Mouse (Mus musculus) liver, embryonic 15.5 days (tissue): ENCODE measurements around the gene Sept9. TPM values are rescaled to one million over a fixed set of nuclear protein-coding genes. Genes with fewer than 3 reads are reported as not detected.
A peak's percentile ranks its signal among the peaks of the same experiment; 100 is the strongest.
"Not testable (repeated sequence)": the region's sequence is repeated elsewhere in the genome, so short reads cannot be mapped to it uniquely, and the experiment has no call there.

Experiments used
- ATAC-seq: fragments of 200-750 bp; cut with Nextera tagmentation; 2 replicates; pipeline ENCODE4 v1.8.0; 2017; ENCODE audit warnings: moderate number of reproducible peaks, mild to moderate bottlenecking, moderate library complexity; ENCODE audit not compliant: insufficient read depth
- H3K27ac ChIP-seq: fragments of 300-500 bp; sonication (generic); replicated peaks from 2 replicates; pipeline ENCODE4 v1.5.1; 2015; ENCODE audit warnings: mild to moderate bottlenecking, inconsistent platforms
- H3K27me3 ChIP-seq: fragments of 300-500 bp; sonication (generic); 2 replicates; pipeline ENCODE4 v1.6.1; 2015; ENCODE audit warnings: mild to moderate bottlenecking, inconsistent platforms
- H3K36me3 ChIP-seq: fragments of 300-500 bp; sonication (generic); replicated peaks from 2 replicates; pipeline ENCODE4 v1.6.1; 2015; ENCODE audit warnings: moderate library complexity, mild to moderate bottlenecking, inconsistent platforms
- H3K4me1 ChIP-seq: fragments of 300-500 bp; sonication (generic); replicated peaks from 2 replicates; pipeline ENCODE4 v1.6.1; 2015; ENCODE audit warnings: inconsistent platforms
- H3K4me2 ChIP-seq: fragments of 300-500 bp; sonication (generic); 2 replicates; pipeline ENCODE4 v1.6.1; 2015; ENCODE audit warnings: moderate library complexity, mild to moderate bottlenecking, inconsistent platforms
- H3K4me3 ChIP-seq: fragments of 300-500 bp; sonication (generic); replicated peaks from 2 replicates; pipeline ENCODE4 v1.5.1; 2015; ENCODE audit warnings: mild to moderate bottlenecking, inconsistent platforms
- H3K9ac ChIP-seq: fragments of 300-500 bp; sonication (generic); 2 replicates; pipeline ENCODE4 v1.6.1; 2015; ENCODE audit warnings: moderate library complexity, mild to moderate bottlenecking, inconsistent platforms
- H3K9me3 ChIP-seq: fragments of 300-500 bp; sonication (generic); replicated peaks from 2 replicates; pipeline ENCODE4 v1.6.1; 2016; ENCODE audit warnings: inconsistent platforms
- WGBS: fragments of 180-500 bp; shearing (Covaris S2); methylation state at CpG from one replicate; pipeline ENCODE4 v1.1.7; 2015; ENCODE audit warnings: mixed read lengths; ENCODE audit not compliant: insufficient replicate concordance; 5-methylcytosine and 5-hydroxymethylcytosine counted together
- polyA plus RNA-seq: library from polyadenylated mRNA; unstranded; fragments of >200 nt; fragmentation: Nextera tagmentation; extraction: Ambion mirVana; gene quantifications from 2 replicates; pipeline ENCODE4 v1.2.1, GENCODE M21; 2015

Sept9 gene
- polyA plus RNA-seq, 1 experiment from 2014 or later: 41.0 TPM

GRCm38 (mm10) chr11:117332242-117333149, 133.0 kb downstream of the Sept9 start:
- Histone ChIP-seq H3K4me3 (peak overlapping the region; percentile 61), H3K4me2 (peak overlapping the region; percentile 78), H3K36me3 (no peaks in the 10 kb centered on the region), H3K27me3 (no peaks in the 10 kb centered on the region), H3K9ac (peak overlapping the region; percentile 64), H3K27ac (peak overlapping the region; percentile 79), H3K4me1 (peaks cover 83% of the 10 kb centered on the region), H3K9me3 (no peaks in the 10 kb centered on the region)
- peak; percentile 22; the same call in 1 of the 2 replicates for ATAC-seq
- WGBS: 0% methylated on average over 37 of the region's 37 CpGs

DNA sequence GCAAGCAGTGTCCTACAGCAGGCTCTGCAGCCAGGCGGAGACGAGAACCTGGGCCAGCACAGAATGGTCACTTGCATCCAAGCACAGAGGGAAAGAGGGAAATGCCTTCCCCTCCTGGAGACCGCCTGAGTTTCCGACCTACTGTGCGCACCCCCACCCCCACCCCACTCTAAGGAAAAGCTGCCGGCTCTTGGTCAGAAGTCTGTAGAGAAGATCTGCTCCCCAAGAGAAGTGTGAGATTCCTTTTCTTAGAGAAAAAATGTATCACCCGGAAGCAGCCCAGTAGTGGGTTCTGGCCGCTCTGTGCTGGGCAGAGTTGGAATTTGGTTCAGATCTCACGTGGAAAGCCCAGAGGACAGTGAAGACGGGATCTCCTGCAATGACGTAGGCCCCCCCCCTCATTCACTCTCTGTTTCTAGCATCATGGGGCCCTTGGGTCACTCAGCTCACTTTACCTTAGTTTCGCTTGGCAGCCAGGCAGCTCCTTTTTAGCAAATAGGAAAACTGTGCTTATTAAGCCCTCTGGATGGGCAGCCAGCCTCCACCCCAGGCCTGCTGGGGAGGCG, 133.8 kb downstream of the Sept9 start:
- WGBS: 5% methylated on average over 13 of the region's 13 CpGs
- Histone ChIP-seq H3K9me3 (no peaks in the 10 kb centered on the region), H3K27me3 (no peaks in the 10 kb centered on the region), H3K4me3 (peak overlapping the region; percentile 61), H3K9ac (peak overlapping the region; percentile 64), H3K4me2 (peak overlapping the region; percentile 78), H3K4me1 (peaks cover 84% of the 10 kb centered on the region), H3K36me3 (no peaks in the 10 kb centered on the region), H3K27ac (peak overlapping the region; percentile 79)
- ATAC-seq: no peak

DNA sequence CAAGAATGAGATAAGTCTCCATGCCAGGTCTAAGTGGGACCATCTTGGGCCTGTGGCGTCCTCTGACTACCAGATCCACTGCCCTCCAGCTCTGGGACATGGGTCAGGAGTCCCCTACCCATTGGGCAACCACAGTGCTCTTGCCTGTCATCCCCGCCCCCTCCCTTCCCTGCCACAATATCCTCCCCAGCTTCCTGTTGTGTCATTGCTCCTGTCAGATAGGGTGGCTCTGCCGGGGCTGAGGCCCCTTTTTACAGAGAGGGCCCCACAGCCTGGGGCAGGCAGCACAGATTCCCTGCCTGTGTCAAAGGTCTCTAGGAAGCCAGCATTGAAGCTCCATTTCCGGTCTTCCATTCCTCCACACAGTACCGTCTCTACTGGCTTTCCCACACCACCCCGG, 134.6 kb downstream of the Sept9 start:
- Histone ChIP-seq H3K27ac (peak overlapping the region; percentile 79), H3K4me1 (peaks cover 92% of the 10 kb centered on the region), H3K27me3 (no peaks in the 10 kb centered on the region), H3K9me3 (no peaks in the 10 kb centered on the region), H3K36me3 (no peaks in the 10 kb centered on the region), H3K9ac (0 out of 2 replicates have a peak overlapping the region, but pooled peaks have one; percentile 64), H3K4me3 (peak overlapping the region; percentile 61), H3K4me2 (peak overlapping the region; percentile 78)
- WGBS: 2% methylated on average over 6 of the region's 6 CpGs
- ATAC-seq: peak; percentile 35

DNA sequence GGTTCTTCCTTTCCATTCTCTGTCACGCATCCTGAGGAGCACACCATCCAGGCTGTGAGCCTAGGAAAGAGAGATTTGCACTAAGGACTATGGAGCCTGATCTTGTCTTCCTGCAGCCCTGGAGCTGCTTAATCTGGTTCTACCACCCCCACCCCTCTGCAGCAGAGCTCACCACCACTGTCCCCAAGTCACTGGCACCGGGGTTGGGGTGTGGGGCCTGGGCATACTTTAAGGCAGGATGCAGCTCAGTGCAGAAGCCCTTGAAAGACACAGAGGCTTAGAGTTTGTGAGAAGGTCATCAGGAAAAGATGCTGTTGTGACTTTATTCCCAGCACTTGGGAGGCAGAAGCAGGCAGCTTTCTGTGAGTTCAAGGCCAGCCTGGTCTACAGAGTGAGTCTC, 135.7 kb downstream of the Sept9 start:
- Histone ChIP-seq H3K9ac (peak overlapping the region; percentile 12; the same call in 1 of the 2 replicates), H3K27me3 (no peaks in the 10 kb centered on the region), H3K4me2 (peak overlapping the region; percentile 78), H3K4me1 (peaks cover 98% of the 10 kb centered on the region), H3K36me3 (no peaks in the 10 kb centered on the region), H3K4me3 (peak overlapping the region; percentile 25; the same call in 1 of the 2 replicates), H3K27ac (peak overlapping the region; percentile 79), H3K9me3 (no peaks in the 10 kb centered on the region)
- 35% methylated on average over 2 of the region's 2 CpGs for WGBS
- ATAC-seq: no peak

GRCm38 (mm10) chr11:117336081-117336788, 136.8 kb downstream of the Sept9 start:
- peak overlapping the region; percentile 19; the same call in 1 of the 2 replicates for H3K4me2 ChIP-seq
- H3K4me3 ChIP-seq: no peak overlapping the region
- no peaks in the 10 kb centered on the region for H3K36me3 ChIP-seq
- H3K27ac ChIP-seq: peak overlapping the region; percentile 68
- peaks cover 98% of the 10 kb centered on the region for H3K4me1 ChIP-seq
- H3K9me3 ChIP-seq: no peaks in the 10 kb centered on the region
- no peak overlapping the region for H3K9ac ChIP-seq
- ATAC-seq: peak; percentile 13
- no peaks in the 10 kb centered on the region for H3K27me3 ChIP-seq
- 32% methylated on average over 7 of the region's 7 CpGs for WGBS

- Histone ChIP-seq H3K36me3 (no peaks in the 10 kb centered on the region), H3K9ac (no peak overlapping the region), H3K4me3 (no peak overlapping the region), H3K4me1 (peaks cover 96% of the 10 kb centered on the region), H3K4me2 (no peak overlapping the region), H3K27ac (peak overlapping the region; percentile 68), H3K27me3 (no peaks in the 10 kb centered on the region), H3K9me3 (no peaks in the 10 kb centered on the region)
- 68% methylated on average over 9 of the region's 9 CpGs for WGBS
- no peak for ATAC-seq
These were observed 138.3 kb downstream of the Sept9 start for GRCm38 (mm10) chr11:117337749-117338148.

GRCm38 (mm10) chr11:117338503-117338902, 139.0 kb downstream of the Sept9 start:
- H3K4me2 ChIP-seq: peak overlapping the region; percentile 23
- no peaks in the 10 kb centered on the region for H3K36me3 ChIP-seq
- ATAC-seq: peak; percentile 50
- no peak overlapping the region for H3K4me3 ChIP-seq
- no peaks in the 10 kb centered on the region for H3K27me3 ChIP-seq
- no peak overlapping the region for H3K9ac ChIP-seq
- WGBS: 5% methylated on average over 8 of the region's 8 CpGs
- H3K4me1 ChIP-seq: peaks cover 96% of the 10 kb centered on the region
- H3K27ac ChIP-seq: peak overlapping the region; percentile 68
- no peaks in the 10 kb centered on the region for H3K9me3 ChIP-seq

DNA sequence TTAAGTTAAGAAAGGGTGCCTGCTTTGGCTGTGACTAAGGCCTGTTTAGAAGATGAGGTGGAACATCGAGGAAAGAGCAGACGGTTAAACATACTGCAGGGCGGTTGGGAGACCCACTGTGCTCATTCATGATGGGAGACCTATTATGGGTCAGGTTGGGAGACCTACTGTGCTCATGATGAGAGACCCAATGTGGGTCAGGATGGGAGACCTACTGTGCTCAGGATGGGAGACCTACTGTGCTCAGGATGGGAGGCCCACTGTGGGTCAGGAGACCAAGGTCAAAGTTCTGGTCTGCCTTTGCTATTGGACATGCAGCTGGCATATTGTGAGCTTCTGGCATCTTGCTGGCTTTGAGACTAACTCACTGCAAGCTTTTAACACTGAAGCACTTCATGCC, 139.6 kb downstream of the Sept9 start:
- Histone ChIP-seq H3K4me3 (no peak overlapping the region), H3K9ac (no peak overlapping the region), H3K27ac (peak overlapping the region; percentile 68), H3K27me3 (no peaks in the 10 kb centered on the region), H3K36me3 (no peaks in the 10 kb centered on the region), H3K4me1 (peaks cover 96% of the 10 kb centered on the region), H3K9me3 (no peaks in the 10 kb centered on the region), H3K4me2 (peak overlapping the region; percentile 23; the same call in 1 of the 2 replicates)
- WGBS: 59% methylated on average over 3 of the region's 3 CpGs
- no peak for ATAC-seq

DNA sequence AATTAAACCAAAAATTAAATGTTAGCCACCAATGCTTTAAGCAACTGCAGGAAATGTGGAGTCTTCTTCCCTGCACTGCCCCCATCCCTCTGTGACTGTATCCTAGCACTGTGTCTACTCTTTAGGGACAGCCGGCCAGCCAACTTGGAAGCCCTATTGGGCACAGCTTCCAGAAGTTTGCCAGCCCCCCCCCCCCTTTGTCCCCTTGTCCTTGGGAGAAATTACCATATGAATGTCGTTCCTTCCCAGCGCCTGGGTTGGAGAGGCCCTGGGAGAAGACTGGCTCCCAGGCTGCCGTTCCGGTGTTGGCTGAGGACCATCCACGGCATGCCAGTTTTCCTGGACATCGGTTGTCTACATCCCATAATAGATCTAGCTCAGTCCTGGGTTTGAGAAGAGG, 141.8 kb downstream of the Sept9 start:
- no peak overlapping the region for H3K4me3 ChIP-seq
- 79% methylated on average over 7 of the region's 7 CpGs for WGBS
- H3K9ac ChIP-seq: no peak overlapping the region

GRCm38 (mm10) chr11:117342076-117342475, 142.6 kb downstream of the Sept9 start:
- Histone ChIP-seq H3K36me3 (no peaks in the 10 kb centered on the region), H3K27ac (no peak overlapping the region), H3K27me3 (no peaks in the 10 kb centered on the region), H3K4me1 (peaks cover 98% of the 10 kb centered on the region), H3K9me3 (no peaks in the 10 kb centered on the region), H3K4me2 (no peak overlapping the region), H3K4me3 (no peak overlapping the region), H3K9ac (no peak overlapping the region)
- WGBS: 68% methylated on average over 7 of the region's 7 CpGs
- no peak for ATAC-seq

More for the DNA sequence above, 141.8 kb downstream of the Sept9 start:
- no peaks in the 10 kb centered on the region for H3K36me3 ChIP-seq
- H3K4me2 ChIP-seq: no peak overlapping the region
- H3K27me3 ChIP-seq: no peaks in the 10 kb centered on the region
- H3K4me1 ChIP-seq: peaks cover 96% of the 10 kb centered on the region
- no peak for ATAC-seq
- no peak overlapping the region for H3K27ac ChIP-seq
- H3K9me3 ChIP-seq: no peaks in the 10 kb centered on the region

DNA sequence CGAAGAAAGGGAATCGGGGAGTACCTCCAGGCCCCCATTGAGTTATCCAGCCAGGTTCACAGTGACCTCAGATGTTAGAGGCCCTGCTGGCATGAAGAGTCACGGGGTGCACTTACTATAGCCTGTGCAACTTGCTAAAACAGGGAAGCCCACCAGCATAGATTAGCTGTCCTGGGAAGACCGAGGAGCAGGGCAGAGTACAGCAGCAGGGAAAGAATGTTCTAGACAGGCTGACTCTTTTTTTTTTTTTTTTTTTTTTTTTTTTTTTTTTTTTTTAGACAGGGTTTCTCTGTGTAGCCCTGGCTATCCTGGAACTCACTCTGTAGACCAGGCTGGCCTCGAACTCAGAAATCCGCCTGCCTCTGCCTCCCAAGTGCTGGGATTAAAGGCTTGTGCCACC, 143.0 kb downstream of the Sept9 start:
- not testable (repeated sequence) for H3K27me3 ChIP-seq, H3K4me3 ChIP-seq, ATAC-seq, H3K9me3 ChIP-seq, H3K4me2 ChIP-seq, H3K27ac ChIP-seq, H3K9ac ChIP-seq, H3K36me3 ChIP-seq
- H3K4me1 ChIP-seq: peaks cover 98% of the 10 kb centered on the region
- WGBS: 75% methylated on average over 6 of the region's 6 CpGs
